Mouse (Mus musculus) bone marrow macrophage, adult 2 months (primary cell): ENCODE measurements around the gene Lhx6.

Experiments used
- CTCF ChIP-seq: IDR thresholded peaks from 2 replicates; pipeline ENCODE4 v1.5.1; 2012; ENCODE audit warnings: low read depth, mild to moderate bottlenecking, low read length, moderate library complexity
- POLR2A ChIP-seq: IDR thresholded peaks from 2 replicates; pipeline ENCODE4 v1.6.1; 2012; ENCODE audit warnings: mild to moderate bottlenecking, low read depth, low read length, borderline replicate concordance

- no peak for TF ChIP-seq CTCF
- TF ChIP-seq POLR2A, result no peak
Observed at GRCm38 (mm10) chr2:36081446-36081845, 23.8 kb downstream of the Lhx6 start.
